In the genomic region with DNA sequence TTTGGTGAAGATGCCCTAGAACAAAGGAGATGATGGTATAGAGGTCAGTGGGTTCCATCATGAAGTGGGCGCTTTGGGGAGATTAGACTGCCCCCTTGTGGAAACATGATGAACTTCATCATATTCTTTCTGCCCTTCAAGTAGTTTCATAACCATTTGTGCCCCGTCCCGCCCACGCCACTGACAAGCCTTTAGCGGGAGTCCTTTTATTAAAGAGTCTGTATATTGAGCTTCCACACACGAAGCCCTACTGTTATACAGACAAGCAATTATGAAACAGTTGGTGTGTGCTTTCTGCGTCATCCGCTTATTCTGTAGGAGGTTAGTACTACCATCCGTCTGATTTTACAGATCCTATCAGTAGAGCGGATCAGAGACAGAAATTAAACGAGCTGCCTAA, we compare ENCODE assay signal across 8 mouse cellular contexts. TPM values are rescaled to one million over a fixed set of nuclear protein-coding genes. Genes with fewer than 3 reads are reported as not detected.
DNase-seq lines count a peak whose midpoint lies in the region; ATAC-seq and TF ChIP-seq lines count a peak whose summit lies in the region.
"Had no signal": no experiment of that assay in that cellular context is flagged by ENCODE, and none has a peak within 500 bp of the region (broad histone marks: within the 10 kb centered on the region; RNA-seq: fewer than 3 reads in every experiment).

No protein-coding gene starts in this region.

- peaks cover 6% of the 10 kb centered on the region; the same call in 1 of the 2 replicates for H3K27me3 ChIP-seq in heart, postnatal 0 days (ENCODE audit: control insufficient read depth, insufficient read depth, low read length)

- peak; percentile 60 for TF ChIP-seq CTCF in heart, postnatal 0 days (IDR thresholded peaks at IDR 0.05; ENCODE audit: low read depth)

- H3K4me1 ChIP-seq in heart, postnatal 0 days (ENCODE audit: control insufficient read depth, insufficient read depth), result peaks cover 9% of the 10 kb centered on the region; the same call in 1 of the 2 replicates

- no peak for TF ChIP-seq EP300 in heart, postnatal 0 days (IDR thresholded peaks at IDR 0.05; ENCODE audit: low read depth)

- DNase-seq in right cerebral cortex, adult 2 months (ENCODE audit: low spot score in 2 of 2), result peak; percentile 56 to 64
- no peak for DNase-seq in right cerebral cortex, postnatal 4 days
- peak; percentile 53 for DNase-seq in T-cell, adult 2 months (ENCODE audit: low spot score)
- DNase-seq in cerebellum, postnatal 25 days, result peak; percentile 41 to 71
- DNase-seq in heart, postnatal 0 days (ENCODE audit: low spot score), result peak; percentile 30
- DNase-seq in left cerebral cortex, postnatal 14 days (ENCODE audit: low spot score in 2 of 2), result peak; percentile 52 to 71
- DNase-seq in retina, postnatal 1 day, result peak; percentile 84

- no peaks in the 10 kb centered on the region for H3K9me3 ChIP-seq in heart, postnatal 0 days (replicated peaks; ENCODE audit: control insufficient read depth, low read length)

- H3K27ac ChIP-seq in heart, postnatal 0 days (ENCODE audit: low read depth), result no peak overlapping the region

- H3K4me2 ChIP-seq in heart, postnatal 0 days (ENCODE audit: low read depth, low read length), result no peak overlapping the region

- no peak overlapping the region for H3K4me3 ChIP-seq in heart, postnatal 0 days (ENCODE audit: low read depth, low read length)

- H3K36me3 ChIP-seq in heart, postnatal 0 days (replicated peaks; ENCODE audit: control insufficient read depth, insufficient read depth, low read length), result no peaks in the 10 kb centered on the region

- intact Hi-C loops in left cerebral cortex, postnatal 14 days (cut with DNase I), result no loop called here

- H3K9ac ChIP-seq in heart, postnatal 0 days (replicated peaks; ENCODE audit: low read depth, low read length), result no peak overlapping the region

- ATAC-seq in heart, postnatal 0 days (ENCODE audit: insufficient read depth, low read depth), result no peak

- 31% methylated on average over 11 of the region's 11 CpGs for WGBS in heart, postnatal 0 days

RNA-seq across cellular contexts. Expression of gene Tbx21, which starts 32.2 kb away (rescaled TPM):
- not detected in 2 replicates for total RNA-seq in heart, postnatal 0 days (2014; rRNA removed; ENCODE audit: low replicate concordance)
- not detected in 2 replicates for polyA plus RNA-seq in heart, postnatal 0 days (2015; fragmentation: Nextera tagmentation; extraction: Ambion mirVana)
- total RNA-seq in left cerebral cortex, postnatal 14 days (2021), result under 1 TPM in 1 of 2 experiments, not detected in 1; 0.13 TPM
- total RNA-seq: left cerebral cortex, postnatal 10 days had no signal

RNA-seq across cellular contexts. Expression of gene Osbpl7, which starts 32.5 kb away (rescaled TPM):
- 8.6 and 10.6 TPM in 2 replicates for total RNA-seq in heart, postnatal 0 days (2014; rRNA removed; ENCODE audit: low replicate concordance)
- 2.7 and 3.0 TPM in 2 replicates for polyA plus RNA-seq in heart, postnatal 0 days (2015; fragmentation: Nextera tagmentation; extraction: Ambion mirVana)
- total RNA-seq in left cerebral cortex, postnatal 14 days (2021), result 10 to 100 TPM; 10.5 to 12.3 TPM

RNA-seq across cellular contexts. Expression of gene Mrpl10, which starts 41.6 kb away (rescaled TPM):
- total RNA-seq in heart, postnatal 0 days (2014; rRNA removed; ENCODE audit: low replicate concordance), result 77.7 and 81.2 TPM in 2 replicates
- polyA plus RNA-seq in heart, postnatal 0 days (2015; fragmentation: Nextera tagmentation; extraction: Ambion mirVana), result 67.0 and 67.3 TPM in 2 replicates
- total RNA-seq in left cerebral cortex, postnatal 14 days (2021), result 10 to 100 TPM; 69.0 to 69.8 TPM

RNA-seq across cellular contexts. Expression of gene Lrrc46, which starts 41.8 kb away (rescaled TPM):
- total RNA-seq in heart, postnatal 0 days (2014; rRNA removed; ENCODE audit: low replicate concordance), result 0.80 TPM in 1 of 2 replicates, not detected in the other
- polyA plus RNA-seq in heart, postnatal 0 days (2015; fragmentation: Nextera tagmentation; extraction: Ambion mirVana), result 0.53 and 0.65 TPM in 2 replicates
- total RNA-seq in left cerebral cortex, postnatal 14 days (2021), result under 1 TPM; 0.26 to 0.74 TPM

RNA-seq across cellular contexts. Expression of gene Scrn2, which starts 53.2 kb away (rescaled TPM):
- 29.3 and 31.7 TPM in 2 replicates for total RNA-seq in heart, postnatal 0 days (2014; rRNA removed; ENCODE audit: low replicate concordance)
- 16.6 and 19.0 TPM in 2 replicates for polyA plus RNA-seq in heart, postnatal 0 days (2015; fragmentation: Nextera tagmentation; extraction: Ambion mirVana)
- total RNA-seq in left cerebral cortex, postnatal 14 days (2021), result 1 to 10 TPM; 2.7 to 3.0 TPM
